Mouse (Mus musculus) cerebellum, adult 9-11 months (tissue): ENCODE results near the gene Kcnh2.

Experiments
- DNase-seq: peaks from one replicate; pipeline ENCODE4 v3.0.0; 2022

Gene Kcnh2

GRCm38 (mm10) chr5:24307118-24307777 is 44.2 kb downstream of the Kcnh2 start:
- DNase-seq: no peak

DNA sequence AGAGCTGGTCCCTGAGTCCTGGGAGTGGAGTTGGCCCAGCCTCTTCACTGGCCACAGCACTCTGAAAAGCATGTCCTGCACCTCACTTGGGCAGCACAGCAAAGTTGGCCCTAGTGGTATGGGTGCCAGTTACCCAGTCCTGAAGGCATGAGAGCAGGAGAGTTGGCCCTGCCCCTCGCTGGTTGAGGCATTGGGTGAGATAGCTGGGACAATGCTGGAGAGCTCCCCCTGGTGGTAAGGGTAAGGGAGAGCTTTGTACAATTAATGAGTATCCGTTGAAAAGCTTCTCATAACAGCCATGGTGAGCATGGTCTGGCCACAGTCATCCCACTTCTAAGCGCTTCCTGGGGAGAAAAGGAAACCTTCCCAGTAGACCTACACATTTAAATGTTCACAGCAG is 48.2 kb downstream of the Kcnh2 start:
- no peak for DNase-seq

GRCm38 (mm10) chr5:24299845-24300589 is 51.4 kb downstream of the Kcnh2 start:
- no peak for DNase-seq

DNA sequence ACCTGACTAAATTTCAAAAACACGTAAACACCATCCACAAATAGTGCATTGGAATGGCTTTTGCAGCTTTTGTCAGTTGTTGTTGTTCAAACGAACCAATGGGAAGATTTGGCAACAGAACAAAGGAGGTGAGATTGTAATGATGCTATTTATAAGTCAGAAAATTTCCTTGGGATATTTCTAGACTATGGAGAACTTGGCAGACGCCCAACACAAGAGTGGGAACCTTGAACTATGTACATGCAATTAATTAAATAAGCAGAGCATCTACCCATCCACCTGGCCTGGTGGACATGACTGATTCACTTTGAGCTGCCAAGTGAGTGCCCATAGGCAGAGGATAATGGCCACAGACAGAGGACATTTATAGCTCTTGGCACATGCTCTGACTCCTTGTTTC is 59.5 kb downstream of the Kcnh2 start:
- no peak for DNase-seq

DNA sequence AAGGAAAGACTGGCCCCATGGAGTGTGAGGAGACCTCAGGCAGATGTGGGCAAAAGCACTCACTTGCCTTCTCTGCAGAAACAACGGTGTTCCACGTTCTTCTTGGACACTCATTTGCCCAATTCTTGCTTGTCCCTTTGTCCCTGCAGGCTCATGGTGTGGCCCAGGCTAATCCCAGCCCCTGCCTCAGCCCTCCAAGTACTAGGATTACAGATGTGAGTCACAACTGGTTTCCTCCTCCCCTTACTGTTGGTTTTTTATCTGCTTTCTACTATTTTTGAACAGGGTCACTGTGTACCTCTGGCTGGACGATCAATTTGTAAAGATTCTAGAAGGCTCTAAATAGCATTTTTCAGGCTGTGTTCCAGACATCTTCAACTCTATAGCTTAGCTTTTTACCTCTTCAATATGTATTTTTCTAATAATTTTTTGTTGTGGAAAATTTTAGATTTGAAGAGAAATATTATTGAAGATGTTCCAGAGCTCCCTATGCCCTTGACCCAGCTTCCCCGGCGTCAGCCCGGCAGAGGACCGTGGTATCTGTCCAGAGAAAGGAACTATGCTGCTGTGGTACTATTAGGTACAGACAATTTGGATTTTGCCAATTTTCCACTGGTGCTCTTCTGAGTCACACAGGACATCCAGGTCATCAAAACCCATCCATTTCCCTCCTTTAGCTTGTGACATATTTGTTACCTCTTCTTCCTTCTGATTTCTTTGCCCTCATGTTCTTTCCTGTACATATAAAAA is 65.0 kb downstream of the Kcnh2 start:
- no peak for DNase-seq

GRCm38 (mm10) chr5:24284145-24284544 is 67.3 kb downstream of the Kcnh2 start:
- no peak for DNase-seq

DNA sequence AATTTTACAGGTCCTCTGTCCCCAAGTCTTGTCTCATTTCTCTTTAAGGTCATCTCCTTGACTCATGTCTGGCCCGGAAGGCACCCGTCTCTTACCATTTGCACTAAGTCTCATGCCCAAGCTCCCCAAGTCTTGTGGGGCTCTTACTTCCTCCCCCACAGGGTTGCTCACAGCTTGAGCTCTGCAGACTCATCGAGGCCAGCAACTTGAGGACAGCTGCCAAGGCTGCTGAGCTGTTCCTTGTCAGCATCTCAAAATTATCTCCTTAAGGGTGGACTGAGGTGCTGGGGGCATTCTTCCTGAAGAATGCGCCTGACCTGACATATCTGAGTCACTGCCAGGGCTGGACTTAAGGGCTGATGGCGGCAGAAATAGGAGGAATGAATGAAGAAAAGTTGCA is 68.2 kb downstream of the Kcnh2 start:
- DNase-seq: no peak

DNA sequence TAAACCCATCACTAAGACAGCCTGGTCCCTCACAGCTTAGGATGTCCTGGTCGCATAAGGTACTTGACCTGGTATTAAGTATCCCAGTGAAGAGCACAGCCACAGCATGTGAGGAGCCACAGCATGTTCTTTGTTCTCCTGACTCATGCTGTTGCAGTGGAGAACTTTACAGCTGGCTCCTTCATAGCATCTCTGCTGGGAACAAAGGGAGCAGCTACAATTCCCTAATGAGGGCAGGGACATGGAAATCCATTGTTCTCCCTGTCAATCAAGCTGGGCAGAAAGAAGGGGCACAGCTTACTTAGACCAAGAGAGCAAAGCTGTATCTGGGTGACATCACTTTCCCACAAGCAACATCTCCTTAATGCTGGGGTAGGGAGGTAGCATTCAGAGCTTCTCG is 70.9 kb downstream of the Kcnh2 start:
- no peak for DNase-seq

GRCm38 (mm10) chr5:24279527-24279926 is 71.9 kb downstream of the Kcnh2 start:
- no peak for DNase-seq

DNA sequence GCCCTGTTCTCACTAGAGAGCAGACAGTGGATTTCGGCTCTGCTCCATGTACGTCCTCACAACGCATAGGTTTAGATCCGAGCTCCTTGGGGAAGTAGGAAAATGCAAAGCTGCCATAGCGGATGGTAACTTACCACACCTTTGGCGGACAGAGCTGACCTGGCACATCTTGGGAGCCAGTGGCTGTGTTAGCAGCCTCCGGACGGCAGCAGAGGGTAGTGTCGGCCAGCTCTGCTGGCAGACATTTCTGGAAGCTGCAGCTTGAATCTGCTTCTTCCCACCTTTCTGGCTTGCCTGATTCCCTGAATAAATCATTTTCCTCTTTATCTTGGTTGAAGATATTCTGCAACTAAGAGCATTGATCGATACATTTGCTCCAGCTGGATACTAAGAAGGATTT is 73.2 kb downstream of the Kcnh2 start:
- DNase-seq: no peak

DNA sequence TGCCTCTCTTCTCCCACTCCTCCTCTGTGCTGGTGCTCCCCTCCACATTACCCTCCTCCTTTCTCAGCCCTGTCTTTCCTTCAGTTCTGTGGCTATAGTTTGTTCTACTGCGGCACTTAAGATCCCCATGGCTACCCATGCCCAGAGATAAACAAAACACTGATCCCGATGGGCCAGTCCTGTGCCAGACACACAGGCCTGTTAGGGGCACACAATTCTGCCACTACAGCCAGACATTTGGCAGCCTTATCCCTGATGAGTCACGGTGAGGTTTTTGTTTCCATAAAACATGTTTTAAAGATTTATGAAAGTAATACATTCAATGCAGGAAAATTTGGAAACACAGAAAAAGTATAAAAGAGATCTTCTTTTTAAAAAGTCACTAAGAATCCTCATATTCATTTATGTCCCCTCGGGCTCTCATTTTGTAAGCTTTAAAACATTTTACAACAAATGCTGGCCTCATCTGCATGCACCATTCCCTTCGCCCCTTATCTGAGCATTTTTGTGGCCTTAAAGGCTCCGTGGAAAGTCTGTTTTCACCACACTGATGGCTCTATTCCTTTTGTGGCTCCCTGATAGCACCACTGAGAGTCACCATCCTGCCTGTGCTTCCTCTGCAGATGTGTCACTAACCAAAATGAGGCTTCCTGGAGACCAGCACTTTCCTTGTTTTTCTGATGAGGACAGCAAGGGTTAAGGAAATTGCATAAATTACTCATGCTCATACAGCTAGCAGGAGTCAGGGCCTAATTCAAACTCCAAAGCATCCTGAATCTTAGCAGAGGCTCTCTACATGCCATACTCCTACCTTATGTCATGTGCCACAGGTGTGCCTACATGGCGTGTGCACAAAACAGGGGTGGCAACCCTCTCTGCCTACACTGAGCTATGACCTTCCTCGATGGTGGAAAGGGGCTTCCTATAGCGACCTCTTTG is 77.5 kb downstream of the Kcnh2 start:
- DNase-seq: no peak

DNA sequence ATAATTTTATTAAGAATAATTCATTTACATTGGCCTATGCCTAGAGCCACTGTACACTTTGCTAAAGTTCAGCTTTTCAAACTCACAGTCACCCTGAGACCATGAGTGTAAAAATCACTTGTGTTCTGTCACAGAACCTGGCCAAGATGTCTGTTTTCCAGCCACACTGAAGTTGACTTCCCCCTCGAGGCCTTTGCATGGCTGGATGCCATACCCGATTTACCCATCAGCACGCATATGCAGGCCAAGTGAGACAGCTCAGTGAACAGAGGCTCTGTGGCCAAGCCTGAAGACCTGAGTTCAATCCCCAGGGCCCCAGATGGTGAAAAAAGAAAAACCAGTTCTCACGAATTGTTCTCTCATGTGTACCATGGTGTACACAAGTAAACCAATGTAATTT is 80.5 kb downstream of the Kcnh2 start:
- DNase-seq: no peak
